In genomic region chr2:29423059-29423458, GRCm38 (mm10) we compare ENCODE assay signal across 25 mouse cellular contexts.
A peak's percentile ranks its signal among the peaks of the same experiment; 100 is the strongest.
DNase-seq lines count a peak whose midpoint lies in the region; ATAC-seq and TF ChIP-seq lines count a peak whose summit lies in the region.
"Had no signal": no experiment of that assay in that cellular context is flagged by ENCODE, and none has a peak within 500 bp of the region (broad histone marks: within the 10 kb centered on the region; RNA-seq: fewer than 3 reads in every experiment).

No protein-coding gene starts in this region.

- 0 out of 2 replicates have a peak overlapping the region, but pooled peaks have one; percentile 13 for H3K27ac ChIP-seq in forebrain, embryonic 15.5 days (replicated peaks)
- H3K27ac ChIP-seq in forebrain, embryonic 14.5 days (ENCODE audit: low read depth, low read length), result no peak overlapping the region
- peak overlapping the region; percentile 14; the same call in 1 of the 2 replicates for H3K27ac ChIP-seq in midbrain, embryonic 13.5 days
- no peak overlapping the region for H3K27ac ChIP-seq in midbrain, embryonic 10.5 days (replicated peaks)
- H3K27ac ChIP-seq in embryonic fibroblast, embryonic 13.5 days (ENCODE audit: insufficient read depth, low read length), result peak overlapping the region; percentile 70
- H3K27ac ChIP-seq: embryonic facial prominence, embryonic 12.5 days; forebrain, embryonic 13.5 days; heart, embryonic 13.5 days; kidney, embryonic 15.5 days; limb, embryonic 13.5 days; liver, embryonic 13.5 days had no signal

- no peak for TF ChIP-seq CTCF in embryonic fibroblast, embryonic 13.5 days (IDR thresholded peaks at IDR 0.05; ENCODE audit: borderline replicate concordance, insufficient read depth, low read length)

- TF ChIP-seq POLR2A in embryonic fibroblast, embryonic 13.5 days (IDR thresholded peaks at IDR 0.05; ENCODE audit: low read depth, low read length), result no peak

- no peaks in the 10 kb centered on the region for H3K9me3 ChIP-seq in forebrain, embryonic 15.5 days
- no peaks in the 10 kb centered on the region for H3K9me3 ChIP-seq in forebrain, embryonic 14.5 days (replicated peaks; ENCODE audit: control insufficient read depth, low read length)
- no peaks in the 10 kb centered on the region for H3K9me3 ChIP-seq in midbrain, embryonic 13.5 days
- H3K9me3 ChIP-seq in midbrain, embryonic 10.5 days (replicated peaks), result no peaks in the 10 kb centered on the region
- H3K9me3 ChIP-seq: embryonic facial prominence, embryonic 12.5 days; forebrain, embryonic 13.5 days; heart, embryonic 13.5 days; kidney, embryonic 15.5 days; limb, embryonic 13.5 days; liver, embryonic 13.5 days had no signal

- no peaks in the 10 kb centered on the region for H3K36me3 ChIP-seq in forebrain, embryonic 15.5 days
- no peaks in the 10 kb centered on the region for H3K36me3 ChIP-seq in forebrain, embryonic 14.5 days (ENCODE audit: control insufficient read depth, insufficient read depth, low read length)
- H3K36me3 ChIP-seq in midbrain, embryonic 13.5 days, result no peaks in the 10 kb centered on the region
- H3K36me3 ChIP-seq in midbrain, embryonic 10.5 days, result no peaks in the 10 kb centered on the region
- H3K36me3 ChIP-seq: embryonic facial prominence, embryonic 12.5 days; heart, embryonic 13.5 days; kidney, embryonic 15.5 days; limb, embryonic 13.5 days; liver, embryonic 13.5 days had no signal

- no peak overlapping the region for H3K4me3 ChIP-seq in forebrain, embryonic 15.5 days
- H3K4me3 ChIP-seq in forebrain, embryonic 14.5 days (ENCODE audit: low read depth, low read length), result no peak overlapping the region
- no peak overlapping the region for H3K4me3 ChIP-seq in midbrain, embryonic 13.5 days (replicated peaks)
- no peak overlapping the region for H3K4me3 ChIP-seq in midbrain, embryonic 10.5 days
- no peak overlapping the region for H3K4me3 ChIP-seq in embryonic fibroblast, embryonic 13.5 days (ENCODE audit: insufficient read depth, low read length)
- H3K4me3 ChIP-seq: embryonic facial prominence, embryonic 12.5 days; forebrain, embryonic 13.5 days; heart, embryonic 13.5 days; kidney, embryonic 15.5 days; limb, embryonic 13.5 days; liver, embryonic 13.5 days had no signal

- no peak for DNase-seq in forebrain, embryonic 14.5 days (ENCODE audit: low spot score)
- no peak for DNase-seq in midbrain, embryonic 10.5 days (ENCODE audit: low spot score)
- peak; percentile 46 for DNase-seq in 416B (ENCODE audit: low read depth)
- no peak for DNase-seq in urinary bladder, postnatal 4 days (ENCODE audit: low spot score in 2 of 2)
- no peak for DNase-seq in retina, postnatal 1 day
- DNase-seq: adrenal gland, postnatal 14 days; cerebellum, adult 11 months; cerebellum, adult 9-11 months; embryo, embryonic 11 days; heart, postnatal 10 days; kidney, adult 18-20 months; kidney, postnatal 25 days; liver, embryonic 13.5 days; lung, adult 2 months; lung, postnatal 14 days had no signal

- no peaks in the 10 kb centered on the region for H3K27me3 ChIP-seq in forebrain, embryonic 15.5 days
- no peaks in the 10 kb centered on the region for H3K27me3 ChIP-seq in forebrain, embryonic 14.5 days (replicated peaks; ENCODE audit: control insufficient read depth, insufficient read depth, low read length)
- H3K27me3 ChIP-seq in midbrain, embryonic 13.5 days, result no peaks in the 10 kb centered on the region
- no peaks in the 10 kb centered on the region for H3K27me3 ChIP-seq in midbrain, embryonic 10.5 days (ENCODE audit: low read depth, poor library complexity, severe bottlenecking)
- H3K27me3 ChIP-seq: CH12.LX; embryonic facial prominence, embryonic 12.5 days; forebrain, embryonic 13.5 days; heart, embryonic 13.5 days; kidney, embryonic 15.5 days; limb, embryonic 13.5 days; liver, embryonic 13.5 days had no signal

- ATAC-seq in forebrain, embryonic 15.5 days (replicated peaks), result no peak
- ATAC-seq in forebrain, embryonic 14.5 days, result no peak
- no peak for ATAC-seq in midbrain, embryonic 13.5 days
- ATAC-seq: forebrain, embryonic 13.5 days; hindbrain, embryonic 16.5 days had no signal

- H3K4me2 ChIP-seq in forebrain, embryonic 15.5 days (replicated peaks), result no peak overlapping the region
- no peak overlapping the region for H3K4me2 ChIP-seq in forebrain, embryonic 14.5 days (ENCODE audit: low read length)
- no peak overlapping the region for H3K4me2 ChIP-seq in midbrain, embryonic 13.5 days (replicated peaks)
- H3K4me2 ChIP-seq: embryonic facial prominence, embryonic 12.5 days; forebrain, embryonic 13.5 days; heart, embryonic 13.5 days; kidney, embryonic 15.5 days; limb, embryonic 13.5 days; liver, embryonic 13.5 days had no signal

- no peak overlapping the region for H3K9ac ChIP-seq in forebrain, embryonic 15.5 days (replicated peaks)
- H3K9ac ChIP-seq in forebrain, embryonic 14.5 days (ENCODE audit: low read length), result no peak overlapping the region
- no peak overlapping the region for H3K9ac ChIP-seq in midbrain, embryonic 13.5 days (replicated peaks)
- H3K9ac ChIP-seq: embryonic facial prominence, embryonic 12.5 days; forebrain, embryonic 13.5 days; heart, embryonic 13.5 days; kidney, embryonic 15.5 days; limb, embryonic 13.5 days; liver, embryonic 13.5 days had no signal

- H3K4me1 ChIP-seq in forebrain, embryonic 15.5 days, result peaks cover 34% of the 10 kb centered on the region
- peaks cover 13% of the 10 kb centered on the region for H3K4me1 ChIP-seq in forebrain, embryonic 14.5 days (ENCODE audit: control insufficient read depth, insufficient read depth, low read length)
- peaks cover 57% of the 10 kb centered on the region for H3K4me1 ChIP-seq in midbrain, embryonic 13.5 days (replicated peaks)
- H3K4me1 ChIP-seq in midbrain, embryonic 10.5 days, result peaks cover 51% of the 10 kb centered on the region
- H3K4me1 ChIP-seq in embryonic fibroblast, embryonic 13.5 days (ENCODE audit: control insufficient read depth, insufficient read depth, low read length), result peaks cover 18% of the 10 kb centered on the region

- WGBS in forebrain, embryonic 15.5 days, result 66% methylated on average over 3 of the region's 3 CpGs
- 72% methylated on average over 3 of the region's 3 CpGs for WGBS in forebrain, embryonic 14.5 days
- 71% methylated on average over 3 of the region's 3 CpGs for WGBS in midbrain, embryonic 13.5 days
- 82% methylated on average over 3 of the region's 3 CpGs for WGBS in midbrain, embryonic 10.5 days

Comparison
In these comparisons a context has a peak if more than half of its experiments do, and no peak if none do; other contexts are left out.
1. H3K27ac ChIP-seq: peak in forebrain, embryonic 15.5 days (single experiment), midbrain, embryonic 13.5 days (single experiment) and embryonic fibroblast, embryonic 13.5 days (single experiment); none in forebrain, embryonic 14.5 days (single experiment) and midbrain, embryonic 10.5 days (single experiment).